Mouse (Mus musculus): ENCODE measurements at regions not wholly inside any gene's neighbourhood (a gene's known extent, or its start where the extent isn't known, plus 50 kb on each side); places are given as distances from the start of the nearest gene placed in this dataset.
"Not testable (repeated sequence)": the region's sequence is repeated elsewhere in the genome, so short reads cannot be mapped to it uniquely, and the experiment has no call there.

DNA sequence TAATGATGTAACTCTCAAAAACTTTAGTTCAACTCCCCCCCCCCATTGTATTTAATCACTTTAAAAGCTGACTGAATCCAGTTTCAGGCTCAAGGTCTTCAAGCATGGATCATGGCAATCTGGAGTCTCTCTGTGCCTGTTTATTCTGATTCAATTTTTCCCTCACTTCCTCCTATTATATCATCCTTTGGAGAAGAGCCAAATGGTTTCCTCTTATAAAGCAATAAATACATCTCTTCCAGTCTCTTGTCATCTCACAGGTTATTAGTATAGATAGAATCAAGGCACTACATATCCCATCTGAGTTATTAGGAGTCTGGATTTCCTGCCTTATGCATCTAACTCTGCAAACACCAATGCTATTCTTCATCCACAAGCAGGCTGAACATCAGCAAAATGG, 530.2 kb upstream of the Pdcd1 start:
- in situ Hi-C loops (cut with MboI; ENCODE audit: unreplicated experiment in 2 of 2) = no loop called here

DNA sequence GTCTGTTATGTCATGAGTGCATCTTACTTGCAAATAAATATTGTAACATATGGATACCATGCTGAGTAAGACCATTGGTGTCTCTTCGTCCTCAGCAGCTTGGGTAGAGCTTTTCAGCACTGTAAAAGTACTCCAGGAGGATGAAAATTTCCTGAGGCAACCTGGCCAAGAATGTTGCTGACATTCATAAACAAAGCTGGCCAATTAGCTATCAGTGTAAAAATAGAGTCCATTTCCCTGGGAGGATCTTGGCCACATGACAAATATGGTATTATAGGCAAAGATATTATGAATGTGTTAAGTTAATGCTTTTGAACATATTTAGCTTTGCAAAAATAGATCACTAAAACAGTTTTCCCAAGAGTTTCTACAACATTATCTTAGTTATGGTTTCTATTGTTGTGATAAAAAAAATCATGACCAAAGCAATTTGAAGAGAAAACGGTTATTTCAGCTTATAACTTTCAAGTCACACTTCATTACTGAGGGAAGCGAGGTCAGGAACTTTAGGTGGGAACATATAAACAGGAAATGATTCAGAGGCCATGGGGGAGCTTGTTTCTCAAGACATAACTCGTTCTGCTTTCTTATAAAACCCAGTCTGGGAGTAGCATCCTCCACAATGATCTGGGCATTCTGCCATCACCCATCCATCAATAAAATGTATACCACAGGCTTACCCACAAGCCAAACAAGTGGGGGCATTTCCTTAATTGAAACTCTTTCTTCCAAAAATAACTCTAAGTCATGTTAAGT, 529.5 kb upstream of the Pdcd1 start:
- in situ Hi-C loops (cut with MboI; ENCODE audit: unreplicated experiment in 2 of 2) = no loop called here

DNA sequence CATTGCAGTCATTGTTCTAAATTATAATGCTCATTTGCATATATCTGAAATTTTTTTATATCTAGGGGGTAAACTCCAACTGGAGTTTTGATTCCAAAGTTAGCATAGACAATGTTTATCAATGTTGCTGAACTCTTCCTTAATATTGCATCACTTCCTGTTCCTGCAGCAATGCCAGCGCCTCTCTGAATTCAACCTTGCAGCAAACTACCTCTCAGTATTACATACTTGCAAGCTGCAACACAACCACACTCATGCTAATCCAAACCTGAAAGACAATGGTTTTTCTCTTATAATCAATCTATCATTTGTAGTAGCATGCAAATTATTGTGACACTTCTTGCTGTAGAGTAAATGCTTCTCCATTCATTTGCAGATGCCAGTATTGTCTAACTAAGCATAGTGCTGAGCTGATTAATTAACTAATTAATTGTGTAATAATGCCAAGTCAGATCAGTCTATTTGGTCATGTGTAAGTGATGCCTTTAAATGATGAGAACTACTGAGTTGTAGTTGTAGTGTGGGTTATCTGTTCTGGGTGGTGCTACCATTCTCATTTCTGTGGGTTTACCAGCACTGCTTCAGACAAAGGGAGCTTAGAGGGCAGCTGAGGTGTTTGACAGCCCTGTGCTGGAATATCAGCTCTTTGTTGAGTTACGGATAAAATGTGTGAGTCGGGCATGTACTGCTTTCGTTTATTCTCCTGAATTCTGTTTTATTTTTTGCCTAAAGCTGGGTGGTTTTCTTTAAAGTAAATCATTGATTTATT, 480.6 kb upstream of the Pdcd1 start:
- in situ Hi-C loops (cut with MboI; ENCODE audit: unreplicated experiment in 2 of 2) = no loop called here

DNA sequence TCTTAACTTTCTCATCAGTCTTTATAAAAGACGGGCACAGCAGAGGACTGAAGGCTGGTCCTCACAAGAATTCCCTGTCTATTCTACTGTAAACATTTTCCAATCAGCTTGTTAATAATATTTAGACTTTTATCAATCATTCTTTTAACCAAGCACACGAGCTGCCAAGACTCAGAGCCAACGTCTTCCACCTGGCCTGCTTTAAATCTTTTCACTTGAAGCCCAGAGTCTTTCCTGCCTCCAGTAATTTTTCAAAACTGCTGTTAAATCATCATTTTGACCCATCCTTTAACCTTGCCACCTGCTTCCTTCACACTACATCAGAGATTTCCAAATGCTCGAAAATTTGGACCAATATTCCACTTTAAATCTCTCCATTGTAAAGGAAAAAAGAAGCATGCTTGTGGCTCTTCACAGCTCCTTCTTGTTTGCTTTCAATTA, 451.7 kb upstream of the Pdcd1 start:
- in situ Hi-C loops (cut with MboI; ENCODE audit: unreplicated experiment in 2 of 2) = no loop called here

DNA sequence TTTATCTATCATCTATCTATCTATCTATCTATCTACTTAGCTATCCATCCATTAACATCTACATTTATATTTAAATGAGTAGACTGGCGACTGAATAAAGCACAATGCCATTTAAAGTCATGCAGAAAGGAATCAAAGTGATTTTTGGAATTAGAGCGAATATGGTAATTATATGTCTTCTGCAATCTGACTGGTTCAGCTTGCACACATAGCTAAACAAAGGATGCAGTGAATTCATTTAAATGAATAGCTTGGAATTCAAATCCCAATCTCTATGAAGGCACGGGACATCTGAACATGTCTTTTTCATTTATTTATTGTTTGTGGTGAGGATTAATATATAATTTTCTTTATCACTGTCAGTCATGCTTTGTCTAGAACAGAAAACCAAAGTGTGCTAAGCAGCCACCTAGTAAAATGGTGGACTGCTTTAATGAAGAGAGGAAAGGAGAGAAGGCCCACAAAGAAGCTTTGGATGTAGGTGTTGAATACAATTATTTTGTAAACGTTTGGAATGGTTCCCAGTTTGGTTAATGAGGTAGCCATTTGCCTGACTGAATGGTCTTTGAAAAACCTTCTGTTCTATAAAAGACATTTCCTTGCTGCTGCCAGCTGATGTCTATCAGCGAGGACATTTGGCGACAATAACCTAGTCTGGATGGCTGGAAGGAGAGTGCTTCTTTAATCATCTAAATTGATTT, 451.2 kb upstream of the Pdcd1 start:
- in situ Hi-C loops (cut with MboI; ENCODE audit: unreplicated experiment in 2 of 2) = no loop called here

DNA sequence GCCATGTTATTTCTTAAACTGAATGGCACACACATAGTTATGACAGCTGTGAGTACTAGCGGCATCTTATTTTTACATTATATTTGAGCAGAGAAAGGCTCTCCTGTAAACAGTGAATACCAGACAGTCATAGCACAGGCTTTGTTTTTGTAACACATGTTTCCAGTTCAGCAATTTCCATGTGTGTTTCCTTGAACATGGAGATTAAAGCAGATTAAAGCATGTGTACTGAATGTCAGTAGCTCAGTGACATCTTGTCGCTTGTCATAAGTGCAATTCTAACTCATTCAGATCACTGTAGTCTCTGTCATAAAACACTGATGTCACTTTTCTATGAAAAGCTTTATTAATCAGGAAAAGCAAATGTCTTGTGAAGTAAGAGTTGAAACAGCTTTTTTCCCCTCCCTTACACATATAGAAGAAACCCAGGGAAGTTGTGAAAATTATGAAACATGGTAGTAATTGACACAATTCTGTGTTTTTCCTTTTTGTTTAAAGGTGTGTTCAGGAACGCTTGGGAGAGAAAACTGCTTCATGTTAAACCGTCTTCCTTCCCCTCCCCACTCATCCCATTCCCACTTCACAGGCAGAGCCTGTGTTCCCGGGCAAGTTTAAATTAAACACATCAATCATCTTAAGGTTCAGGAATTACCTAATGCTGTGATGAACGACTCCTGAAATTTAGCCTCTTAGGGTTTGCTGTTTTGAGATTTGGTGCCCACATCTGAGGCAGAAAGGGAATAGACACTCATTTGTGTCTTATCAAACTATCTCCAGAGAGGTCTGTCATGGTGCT, 449.9 kb upstream of the Pdcd1 start:
- in situ Hi-C loops (cut with MboI; ENCODE audit: unreplicated experiment in 2 of 2) = no loop called here

DNA sequence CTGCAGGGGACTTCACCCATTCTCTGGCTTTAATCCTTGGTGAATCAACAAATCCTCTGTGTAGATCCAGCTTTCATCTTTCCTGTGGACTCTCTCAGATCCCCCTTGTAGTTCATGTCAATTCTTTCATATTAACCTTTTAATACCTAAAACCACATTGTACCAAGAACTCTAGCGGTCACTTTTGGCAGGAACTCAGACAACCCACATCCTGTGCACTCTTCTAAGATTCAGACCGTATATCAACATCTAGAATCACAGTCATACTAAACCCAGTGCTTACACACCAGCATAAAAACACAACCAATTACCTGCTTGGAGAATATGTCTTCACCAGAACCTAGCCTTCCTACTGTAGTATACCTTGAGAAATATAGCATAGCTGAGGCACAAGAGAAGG, 444.6 kb upstream of the Pdcd1 start:
- in situ Hi-C loops (cut with MboI; ENCODE audit: unreplicated experiment in 2 of 2) = no loop called here

DNA sequence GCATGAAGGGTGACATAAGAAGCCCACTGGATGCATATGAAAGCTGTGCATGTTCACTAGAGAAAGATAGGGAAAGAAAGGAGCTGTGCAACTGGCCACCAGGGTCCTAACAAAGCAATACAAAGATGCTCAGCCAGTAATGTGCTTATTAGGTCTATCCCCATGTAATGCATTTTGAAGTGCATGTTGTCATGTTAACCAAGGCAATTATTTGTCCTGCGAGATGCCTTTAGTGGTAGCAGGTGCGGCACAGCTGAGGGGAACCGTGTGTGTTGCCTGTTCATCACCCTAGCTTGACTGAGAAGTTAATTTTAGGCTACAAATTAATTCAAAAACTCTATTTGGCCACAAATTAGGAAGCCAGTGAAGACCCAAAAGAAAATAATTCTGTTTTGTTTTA, 444.0 kb upstream of the Pdcd1 start:
- in situ Hi-C loops (cut with MboI; ENCODE audit: unreplicated experiment in 2 of 2) = no loop called here

DNA sequence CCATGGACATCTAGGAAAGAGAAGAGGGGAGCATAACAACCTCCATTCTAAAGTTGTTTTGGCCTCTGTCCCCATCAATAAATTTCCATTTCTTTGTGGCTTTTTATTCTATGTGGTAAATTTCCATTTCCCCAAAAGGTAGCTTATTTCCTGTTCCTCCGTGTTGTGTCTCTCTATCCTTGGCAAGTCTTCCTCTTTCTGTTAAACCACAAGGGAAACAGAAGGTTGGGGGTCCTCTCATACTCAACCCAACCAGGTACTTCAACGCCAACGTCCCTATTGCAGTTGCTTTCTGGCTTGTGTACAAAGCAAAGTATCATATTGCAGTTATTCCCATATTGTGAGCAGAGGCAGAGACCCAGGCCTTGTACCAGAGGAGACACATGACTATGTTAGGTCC, 434.7 kb upstream of the Pdcd1 start:
- in situ Hi-C loops (cut with MboI; ENCODE audit: unreplicated experiment in 2 of 2) = no loop called here

DNA sequence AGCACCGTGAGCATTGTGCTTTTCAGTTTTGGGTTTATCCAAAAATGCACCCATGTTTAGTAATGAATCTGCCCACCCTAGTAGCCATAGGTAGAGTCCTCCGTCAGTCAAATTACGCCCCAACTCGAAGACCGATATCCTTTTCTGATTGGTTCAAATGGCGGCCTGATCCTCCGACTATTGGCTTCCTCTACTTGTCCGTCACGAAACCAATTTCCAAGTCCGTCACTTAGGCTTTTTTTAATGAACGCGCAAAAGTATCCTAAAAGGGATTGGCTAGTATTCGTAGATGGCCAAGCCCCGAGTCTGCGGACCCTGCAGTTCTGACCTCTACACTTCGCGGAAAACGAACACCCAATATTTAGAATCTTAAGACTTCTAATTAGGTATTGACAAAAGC, 417.5 kb upstream of the Pdcd1 start:
- in situ Hi-C loops (cut with MboI; ENCODE audit: unreplicated experiment in 2 of 2) = not testable (repeated sequence)

DNA sequence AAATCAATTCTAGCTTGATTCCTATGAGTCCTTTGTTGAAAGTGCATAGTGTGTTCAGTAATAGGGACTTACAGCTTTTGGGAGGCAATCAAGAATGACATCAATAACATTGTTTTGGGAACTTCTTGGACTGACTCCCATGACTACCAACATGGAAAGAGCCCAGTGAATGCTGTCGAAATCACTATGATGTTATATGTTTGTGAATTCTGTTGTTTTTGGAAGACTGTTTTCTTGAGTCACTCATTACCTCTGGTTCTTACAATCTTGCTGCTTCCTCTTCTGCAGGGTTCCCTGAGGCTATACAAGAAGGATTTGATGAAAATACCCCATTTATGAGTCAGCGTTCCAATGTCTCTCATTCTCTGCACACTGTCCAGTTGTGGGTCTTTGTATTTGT, 371.4 kb upstream of the Pdcd1 start:
- in situ Hi-C loops (cut with MboI; ENCODE audit: unreplicated experiment in 2 of 2) = no loop called here

DNA sequence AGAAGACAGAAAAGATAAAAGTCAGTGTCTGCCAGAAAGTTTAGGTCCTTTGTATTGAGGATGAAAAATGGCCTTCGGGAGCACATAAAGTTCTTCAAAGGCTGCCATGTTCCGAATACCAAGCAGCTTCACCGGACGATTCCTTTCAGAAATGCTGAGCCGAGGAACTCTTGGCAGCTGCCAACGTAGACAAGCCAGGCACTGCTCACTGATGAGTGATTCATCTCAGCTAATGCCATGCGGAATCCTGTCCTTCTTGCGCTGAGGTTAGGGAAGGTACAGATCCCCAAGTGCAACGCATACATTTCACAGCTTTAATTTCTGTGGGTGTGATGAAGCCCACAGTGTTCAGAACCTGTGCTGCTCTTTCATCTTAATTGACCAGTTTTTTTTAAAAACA, 360.7 kb upstream of the Pdcd1 start:
- in situ Hi-C loops (cut with MboI; ENCODE audit: unreplicated experiment in 2 of 2) = no loop called here

DNA sequence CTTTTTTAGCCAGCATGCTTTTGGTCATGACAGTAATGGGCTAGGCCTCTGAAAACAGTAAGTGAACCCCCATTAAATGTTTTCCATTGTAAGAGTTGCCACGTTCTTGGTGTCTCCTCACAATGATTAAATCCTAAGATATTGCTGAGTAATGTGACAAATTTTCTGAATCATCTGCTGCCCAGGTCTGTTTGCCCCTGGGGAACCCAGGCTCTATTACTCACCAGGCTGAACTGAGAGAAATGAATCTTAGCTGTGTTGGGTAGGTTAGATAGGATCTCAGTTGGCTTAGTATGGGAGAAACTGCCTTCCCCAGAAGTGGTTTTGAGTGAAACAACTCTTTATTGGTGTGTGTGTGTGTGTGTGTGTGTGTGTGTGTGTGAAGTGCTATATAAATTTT, 314.3 kb upstream of the Pdcd1 start:
- in situ Hi-C loops (cut with MboI; ENCODE audit: unreplicated experiment in 2 of 2) = no loop called here

DNA sequence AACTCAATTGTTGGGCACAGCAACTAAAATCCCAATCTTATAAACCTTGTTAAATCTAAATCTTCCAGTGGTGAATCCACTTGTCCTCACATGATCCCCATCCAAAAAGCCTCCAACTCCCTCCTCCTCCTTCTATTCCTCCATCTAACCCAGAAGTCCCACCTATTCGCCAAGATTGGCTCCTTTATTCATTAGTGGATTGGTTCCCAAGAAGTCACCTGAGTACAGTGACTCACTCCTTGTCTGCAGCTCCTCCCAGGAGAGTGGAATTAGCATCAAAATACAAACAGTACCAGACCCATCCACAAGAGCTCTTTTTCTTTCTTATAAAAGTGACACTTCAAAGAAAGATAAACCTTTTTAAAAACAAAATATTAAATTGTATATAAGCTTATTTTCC, 304.6 kb upstream of the Pdcd1 start:
- in situ Hi-C loops (cut with MboI; ENCODE audit: unreplicated experiment in 2 of 2) = no loop called here

DNA sequence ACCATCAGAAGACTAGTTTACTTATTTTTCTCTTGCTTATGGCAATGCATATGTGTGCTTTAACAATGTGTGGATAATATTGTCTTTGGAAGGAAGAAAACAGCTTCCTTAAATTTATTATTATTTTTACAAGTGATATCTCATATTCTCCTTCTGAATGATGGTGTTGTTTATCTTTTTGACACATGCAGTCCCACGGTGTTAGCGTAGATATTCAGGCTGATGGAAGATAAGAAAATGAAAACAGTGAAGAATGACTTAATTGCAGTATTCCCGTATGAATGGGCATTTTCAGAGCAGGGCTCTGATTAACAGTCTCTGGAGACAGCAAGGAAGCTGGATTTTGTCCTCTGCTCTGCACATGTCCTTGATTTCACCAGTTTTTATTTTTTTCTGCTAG, 303.5 kb upstream of the Pdcd1 start:
- in situ Hi-C loops (cut with MboI; ENCODE audit: unreplicated experiment in 2 of 2) = no loop called here

DNA sequence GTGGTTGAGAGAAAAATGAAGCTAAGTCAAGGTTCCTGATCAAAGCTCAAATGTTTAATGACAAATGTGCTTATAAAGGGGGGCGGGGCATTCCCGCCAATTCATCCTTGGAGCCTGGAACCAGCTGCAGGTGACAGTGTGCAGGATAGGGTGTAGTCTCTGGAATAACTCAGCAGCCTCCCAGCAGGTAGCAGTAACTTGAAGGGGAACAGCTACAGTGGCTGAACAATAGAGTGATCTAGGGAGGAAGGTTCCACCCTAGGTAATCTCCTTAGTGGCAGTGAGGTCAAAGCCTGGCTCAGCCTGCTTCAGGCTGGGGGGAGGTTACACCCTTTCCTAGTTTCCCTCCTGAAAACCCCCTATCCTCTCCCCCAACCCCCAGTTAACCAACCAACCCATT, 290.2 kb upstream of the Pdcd1 start:
- in situ Hi-C loops (cut with MboI; ENCODE audit: unreplicated experiment in 2 of 2) = no loop called here

DNA sequence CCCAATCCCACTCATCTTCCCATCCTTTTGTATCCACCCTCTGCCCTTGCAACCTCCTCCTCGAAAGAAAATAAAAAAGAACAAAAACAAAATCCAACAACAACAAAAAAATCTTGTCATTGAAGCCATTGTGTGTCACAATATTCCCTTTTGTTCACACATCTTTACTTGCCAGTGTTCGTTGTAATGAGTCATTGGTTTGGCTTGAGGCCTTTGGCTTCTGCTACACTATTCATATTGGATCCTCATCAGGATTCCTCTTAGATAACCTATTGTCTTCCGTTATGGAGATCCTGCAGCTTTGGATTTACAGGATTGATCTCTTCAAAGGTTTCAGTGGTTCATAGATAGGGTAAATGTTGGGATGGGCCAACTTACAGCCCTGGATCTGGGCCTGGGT, 288.9 kb upstream of the Pdcd1 start:
- in situ Hi-C loops (cut with MboI; ENCODE audit: unreplicated experiment in 2 of 2) = no loop called here

DNA sequence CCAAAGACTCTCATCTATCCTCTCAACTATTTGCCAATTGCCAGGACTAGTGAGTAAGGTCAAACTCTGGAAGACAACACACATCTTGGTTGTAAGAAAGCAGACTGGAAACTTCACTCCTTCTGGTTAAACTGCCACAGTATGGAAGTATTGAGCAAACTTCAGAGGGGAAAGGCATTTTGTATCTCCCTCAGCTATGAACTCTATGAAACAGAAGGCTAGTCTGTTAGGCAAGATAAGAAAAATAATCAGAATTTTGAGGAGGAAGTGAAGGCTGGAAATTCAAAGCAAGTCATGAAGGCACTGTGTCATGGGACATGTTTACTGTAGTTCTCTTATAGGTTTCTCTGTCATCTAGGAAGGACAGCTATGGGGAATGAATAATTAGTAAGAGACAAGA, 265.7 kb upstream of the Pdcd1 start:
- in situ Hi-C loops (cut with MboI; ENCODE audit: unreplicated experiment in 2 of 2) = no loop called here

DNA sequence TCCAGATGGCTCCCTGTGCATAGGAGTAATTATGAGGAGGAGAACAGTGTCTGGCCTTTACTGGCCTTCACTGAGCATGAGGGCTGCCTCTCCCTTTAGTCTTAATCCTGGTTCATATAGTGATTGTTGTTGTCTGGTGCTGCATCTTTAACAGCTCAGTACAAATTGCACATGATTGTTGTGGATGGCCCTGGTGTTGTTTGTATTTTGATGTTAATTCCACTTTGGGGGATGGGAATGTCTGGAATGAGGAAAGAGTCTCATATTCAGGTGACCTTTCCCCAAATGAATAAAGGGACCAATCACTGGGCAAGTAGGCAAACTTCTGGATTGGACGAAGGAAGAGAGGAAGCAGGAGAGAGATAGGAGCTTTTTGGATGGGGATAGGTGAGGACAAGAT, 246.0 kb upstream of the Pdcd1 start:
- in situ Hi-C loops (cut with MboI; ENCODE audit: unreplicated experiment in 2 of 2) = no loop called here

DNA sequence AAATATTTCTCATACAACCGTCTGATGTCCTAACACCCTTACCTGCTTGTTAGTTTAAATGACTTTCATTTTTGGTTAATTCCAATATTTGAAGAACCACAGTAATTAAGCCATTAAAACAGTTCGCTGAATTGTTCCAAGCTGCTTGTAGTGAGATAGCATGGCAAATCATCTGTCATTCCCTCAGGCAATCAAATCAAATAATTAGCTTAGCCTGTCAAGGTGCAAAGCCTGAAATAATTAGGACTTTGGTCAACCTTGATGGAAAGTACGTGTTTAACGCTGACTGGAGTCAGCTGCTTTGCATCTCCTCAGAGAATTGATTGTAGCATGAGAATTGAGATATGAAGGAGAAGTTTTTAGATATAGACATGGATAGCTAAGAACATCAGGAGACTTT, 220.2 kb upstream of the Pdcd1 start:
- in situ Hi-C loops (cut with MboI; ENCODE audit: unreplicated experiment in 2 of 2) = no loop called here

DNA sequence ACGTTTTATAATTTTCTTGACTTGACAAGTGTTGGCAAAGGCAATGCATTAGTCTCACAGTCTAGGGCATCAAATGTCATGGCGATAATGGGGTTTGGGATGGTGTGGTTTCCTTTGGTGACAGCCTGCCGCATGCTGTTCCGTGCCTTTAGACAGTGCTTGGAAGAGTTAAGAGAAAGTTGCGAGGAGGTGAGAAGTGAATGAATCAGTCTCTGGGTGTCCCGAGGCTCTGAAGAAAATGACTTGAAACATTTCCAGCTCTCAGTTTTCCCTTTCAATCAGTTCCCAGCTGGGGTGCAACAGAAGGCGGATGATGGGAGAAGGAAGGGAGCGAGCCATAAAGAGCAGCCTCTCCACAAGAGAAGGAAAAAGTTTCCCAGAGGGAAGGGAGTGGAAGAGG, 211.0 kb upstream of the Pdcd1 start:
- in situ Hi-C loops (cut with MboI; ENCODE audit: unreplicated experiment in 2 of 2) = no loop called here
